Mouse (Mus musculus) E14TG2a.4 (cell line): ENCODE measurements around the gene Gpa33.

Experiments used
- CTCF ChIP-seq: conservative IDR thresholded peaks from 2 replicates; pipeline ENCODE4 v1.5.1; 2014; ENCODE audit warnings: low read length
- NANOG ChIP-seq: IDR thresholded peaks from 2 replicates; pipeline ENCODE4 v1.6.1; 2014; ENCODE audit warnings: borderline replicate concordance, low read length, mixed read lengths

DNA sequence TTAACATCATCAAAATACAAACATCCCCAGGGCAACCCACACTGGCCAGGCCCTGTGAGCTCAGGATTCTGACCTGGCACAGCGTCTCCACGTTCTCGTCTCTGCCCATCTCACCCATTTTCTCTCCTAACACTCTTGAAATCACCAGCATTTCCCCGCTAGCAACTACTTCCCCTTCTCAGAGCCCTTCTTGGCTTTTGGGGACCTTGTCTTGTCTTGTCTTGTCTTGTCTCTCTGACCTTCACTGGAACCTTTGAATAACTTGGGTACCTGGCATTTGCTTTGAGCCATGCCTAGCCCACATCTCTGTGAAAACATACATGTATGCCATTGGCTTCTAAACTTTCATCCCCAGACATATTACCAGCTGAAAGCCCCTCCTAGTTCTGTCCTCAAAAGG, 19.4 kb downstream of the Gpa33 start:
- TF ChIP-seq CTCF (no peak), NANOG (no peak)
